Mouse (Mus musculus): ENCODE measurements around the gene Pde1c. TPM values are rescaled to one million over a fixed set of nuclear protein-coding genes. Genes with fewer than 3 reads are reported as not detected.

Gene Pde1c
- total RNA-seq, 2 experiments from 2014 or later = 4.4 to 4.7 TPM

Small RNA genes lying within 50 kb of the gene (microRNA-seq; reads per million reads assigned to microRNA genes)
- gene Gm44413 = 0 reads per million in 2 experiments

Other genes with a start within 250 kb of the Pde1c start
- gene Lsm5, start 135.6 kb upstream of the Pde1c start, total RNA-seq (2021) = 10 to 100 TPM; 14.2 to 20.1 TPM
- 10 to 100 TPM; 41.1 to 43.0 TPM for gene Avl9, start 145.8 kb upstream of the Pde1c start, total RNA-seq (2021)
- 10 to 100 TPM; 52.9 to 55.2 TPM for gene Kbtbd2, start 228.7 kb upstream of the Pde1c start, total RNA-seq (2021)

Measured in layer of hippocampus, adult 18-20 months (tissue).